Mouse (Mus musculus): ENCODE measurements at regions not wholly inside any gene's neighbourhood (a gene's known extent, or its start where the extent isn't known, plus 50 kb on each side); places are given as distances from the start of the nearest gene placed in this dataset.

DNA sequence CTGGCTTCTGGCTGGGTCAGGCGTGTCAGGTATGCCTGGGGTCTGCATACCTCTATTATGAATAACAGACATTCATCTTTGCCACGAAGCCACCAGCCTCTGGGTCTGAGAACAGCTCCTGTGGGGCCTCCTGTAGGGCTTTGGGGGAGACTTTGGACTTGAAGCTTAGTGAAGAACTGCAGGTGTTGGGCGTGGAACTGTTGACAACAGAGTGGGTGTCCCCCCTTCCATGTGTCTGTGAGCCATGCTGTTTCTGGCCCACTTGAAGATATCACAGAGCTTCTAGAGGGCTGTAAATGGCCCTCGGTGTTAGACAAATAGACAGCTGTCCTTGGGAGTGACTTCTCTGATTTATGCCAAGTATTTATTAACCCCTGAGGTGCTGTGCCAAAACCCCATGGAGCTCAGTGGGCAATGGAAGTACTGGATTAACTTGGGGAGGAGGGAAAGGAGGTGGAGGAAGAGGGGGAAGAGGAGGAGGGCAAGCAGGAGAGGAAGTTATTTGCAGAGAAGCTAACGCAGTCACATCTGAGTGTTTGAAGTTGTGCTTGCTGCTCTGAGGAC, 450.8 kb upstream of the Kcnab2 start:
- no peak for DNase-seq

DNA sequence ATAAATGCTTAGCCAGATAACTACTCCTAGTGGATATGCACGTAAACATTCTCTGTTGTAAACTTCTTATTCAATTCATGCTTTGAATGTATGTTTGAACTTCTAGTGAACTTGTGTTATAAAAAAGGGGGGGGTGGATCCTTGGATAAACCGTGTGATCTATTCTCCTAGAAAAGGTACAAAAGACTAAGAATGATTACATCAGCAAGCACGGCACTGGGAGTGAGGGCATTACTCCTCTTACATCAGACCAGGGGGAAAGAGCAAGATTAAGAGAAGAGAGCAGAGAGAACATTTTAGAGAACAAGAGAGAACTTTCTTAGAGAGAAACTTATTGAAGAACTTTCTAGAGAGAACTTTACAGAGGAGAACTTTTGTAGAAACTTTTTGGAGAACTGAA, 442.6 kb upstream of the Kcnab2 start:
- no peak for DNase-seq

DNA sequence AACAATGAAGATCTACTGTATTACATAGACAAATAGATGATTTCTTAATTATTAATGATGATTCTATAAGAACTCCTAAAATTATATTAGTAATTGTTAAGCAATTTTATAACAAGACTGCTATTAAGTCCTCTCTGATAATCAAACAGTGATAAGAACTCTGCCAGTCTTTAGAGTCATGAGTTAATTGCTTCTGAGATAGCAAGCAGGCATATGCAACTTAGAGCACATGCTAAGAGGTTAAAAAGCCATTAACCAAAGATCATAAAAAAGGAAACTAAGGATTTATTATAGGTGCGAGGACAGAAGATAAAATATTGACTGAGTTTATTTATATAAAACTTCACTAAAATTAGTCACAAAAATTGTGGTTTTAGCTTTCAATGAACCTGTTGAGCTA, 442.2 kb upstream of the Kcnab2 start:
- no peak for DNase-seq

DNA sequence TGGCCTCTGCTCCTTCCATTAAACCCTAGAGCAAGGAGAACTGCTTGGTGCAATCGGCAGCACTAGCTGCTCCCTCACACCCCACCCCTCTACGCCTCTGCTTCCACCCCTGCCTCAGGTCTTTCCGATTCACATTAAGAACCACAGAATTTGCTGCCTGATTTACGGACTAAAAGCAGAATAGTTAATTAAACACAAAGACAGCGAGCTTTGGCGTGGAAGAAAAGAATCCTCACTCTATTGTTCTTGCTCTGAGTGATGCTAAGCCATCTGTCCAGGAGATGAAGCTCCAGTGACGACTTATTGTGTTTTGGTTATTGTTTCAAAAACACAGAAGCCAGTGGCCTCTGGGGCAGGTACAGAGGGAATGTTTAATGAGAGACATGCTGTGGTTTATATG, 438.9 kb upstream of the Kcnab2 start:
- no peak for DNase-seq

DNA sequence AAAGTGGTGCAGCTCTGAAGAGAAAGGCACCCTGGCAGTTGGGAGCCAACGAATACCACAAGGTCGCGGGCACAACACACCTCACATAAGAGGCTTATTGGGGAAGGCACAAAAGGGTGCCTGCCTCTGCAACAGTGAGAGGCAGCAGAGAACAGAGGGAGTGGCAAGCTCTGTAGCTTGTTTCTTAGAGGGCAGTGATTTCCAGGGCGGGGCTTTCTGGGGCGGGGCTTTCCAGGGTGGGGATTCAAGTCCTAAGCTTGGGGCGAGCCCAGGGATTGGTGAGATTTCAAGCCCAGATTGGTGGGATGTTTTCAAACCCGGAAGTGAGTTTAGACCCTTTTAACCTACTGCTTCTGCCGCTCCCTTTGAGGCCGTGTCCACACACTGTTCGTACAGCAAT, 435.8 kb upstream of the Kcnab2 start:
- no peak for DNase-seq

DNA sequence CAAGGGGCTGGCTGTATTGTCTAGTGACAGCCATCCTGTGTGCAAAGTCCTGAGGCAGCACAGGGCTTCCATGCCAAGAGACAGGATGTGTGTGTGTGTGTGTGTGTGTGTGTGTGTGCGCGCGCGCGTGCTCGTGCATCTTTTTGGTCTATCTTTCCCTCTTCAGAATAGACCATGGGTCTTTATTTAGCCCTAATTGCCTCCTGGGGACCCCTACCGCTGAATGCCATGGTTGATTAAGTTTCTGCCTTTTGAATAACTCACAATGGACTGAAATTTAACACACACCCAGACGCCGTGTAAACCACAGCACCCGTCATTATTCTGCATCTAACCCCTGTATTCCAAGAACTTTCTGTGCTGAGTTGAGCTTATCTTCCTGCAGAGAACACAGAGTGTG, 435.2 kb upstream of the Kcnab2 start:
- no peak for DNase-seq

DNA sequence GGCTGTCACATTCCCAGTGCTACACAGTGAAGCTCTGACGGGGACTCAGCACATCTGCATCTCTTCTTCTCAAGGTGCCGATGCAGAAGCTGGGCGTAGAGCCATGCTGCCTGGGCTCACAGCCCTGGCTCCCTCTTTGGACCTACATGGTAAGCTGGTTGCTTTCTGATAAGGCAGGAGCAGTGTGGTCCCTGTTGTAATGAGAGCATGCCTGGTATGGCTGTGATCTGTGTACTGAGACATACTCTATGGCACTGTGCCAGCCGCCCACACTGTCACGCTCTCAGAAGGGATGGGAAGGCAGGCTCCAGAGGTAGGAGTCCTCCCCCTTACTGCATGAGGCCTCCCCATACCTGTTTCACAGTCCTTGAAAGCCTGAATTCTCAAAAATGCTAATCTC, 430.6 kb upstream of the Kcnab2 start:
- peak; percentile 43 for DNase-seq

DNA sequence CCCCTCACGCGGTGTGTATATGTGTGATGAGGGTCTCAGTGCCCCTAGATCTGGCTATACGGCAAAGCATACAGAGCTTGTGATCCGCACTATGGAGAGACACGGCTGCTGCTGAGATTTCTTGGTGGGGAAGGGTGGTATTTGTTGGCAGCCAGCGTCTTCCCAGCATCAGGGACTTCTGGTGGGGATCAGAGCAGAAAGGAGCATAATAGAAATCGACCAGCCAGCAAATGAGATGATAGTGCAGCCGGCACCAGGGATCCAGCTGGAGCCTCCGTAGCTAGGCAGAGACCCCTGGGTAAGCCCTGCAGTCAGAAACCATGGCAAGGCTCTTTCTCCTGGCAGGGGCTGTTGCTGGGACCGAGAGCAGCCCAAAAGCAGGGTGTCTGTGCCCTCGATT, 425.2 kb upstream of the Kcnab2 start:
- DNase-seq: no peak

DNA sequence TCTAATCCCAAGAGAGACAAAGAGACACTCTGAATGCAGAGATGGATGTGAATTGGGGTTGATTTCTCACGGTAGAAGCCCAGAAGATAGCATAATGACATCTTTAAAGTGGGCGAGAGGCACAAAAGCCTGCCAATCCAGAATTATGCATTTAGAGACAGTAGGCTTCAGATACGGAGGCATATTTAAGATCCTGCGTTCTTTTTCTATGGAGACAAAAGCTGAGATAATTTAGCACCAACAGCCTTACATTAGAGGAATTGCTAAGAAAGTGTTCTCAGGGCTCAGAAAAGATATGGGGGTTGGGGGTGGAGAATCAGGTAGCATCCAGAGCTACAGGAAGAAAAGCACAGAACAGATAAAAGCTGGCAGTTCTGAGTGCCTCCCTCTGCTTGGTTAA, 422.4 kb upstream of the Kcnab2 start:
- DNase-seq: no peak

DNA sequence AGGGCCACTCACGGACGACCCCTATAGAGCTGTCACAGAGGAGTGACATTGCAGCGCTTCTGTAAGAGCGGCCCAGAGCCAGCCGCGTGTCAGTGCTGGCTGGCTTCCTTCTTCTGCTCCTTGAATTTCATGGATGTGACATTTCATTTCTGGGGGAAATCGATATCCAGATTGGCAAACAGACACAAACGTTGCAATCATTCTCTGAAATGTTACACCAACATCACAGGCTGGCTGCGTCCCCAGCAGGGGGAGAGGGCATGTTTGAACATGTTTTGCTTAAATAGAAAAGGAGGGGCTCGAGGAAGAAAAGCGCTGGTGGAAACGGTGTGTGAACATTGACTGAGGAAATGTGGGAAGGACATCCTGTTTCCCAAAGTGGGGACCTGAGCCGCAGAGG, 417.4 kb upstream of the Kcnab2 start:
- no peak for DNase-seq

DNA sequence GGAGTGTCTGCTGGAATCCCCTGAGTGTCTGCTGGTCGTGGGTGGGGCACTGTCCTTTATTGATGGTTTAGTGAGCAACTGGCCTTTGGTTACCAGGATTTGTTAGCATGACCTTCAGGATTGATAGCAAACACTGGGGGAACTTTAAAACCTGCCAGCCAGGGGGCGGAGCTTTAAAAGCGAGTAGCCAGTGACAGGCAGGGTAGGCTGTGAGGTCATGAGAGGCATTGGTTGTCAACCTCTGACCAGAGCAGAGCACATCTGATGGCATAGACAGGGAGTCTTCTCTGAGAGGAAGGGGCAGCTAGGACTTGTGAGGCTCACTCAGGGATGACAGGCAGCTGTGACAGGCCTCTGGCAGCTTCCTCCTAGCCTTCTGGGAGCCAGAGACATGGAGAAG, 415.3 kb upstream of the Kcnab2 start:
- DNase-seq: no peak

DNA sequence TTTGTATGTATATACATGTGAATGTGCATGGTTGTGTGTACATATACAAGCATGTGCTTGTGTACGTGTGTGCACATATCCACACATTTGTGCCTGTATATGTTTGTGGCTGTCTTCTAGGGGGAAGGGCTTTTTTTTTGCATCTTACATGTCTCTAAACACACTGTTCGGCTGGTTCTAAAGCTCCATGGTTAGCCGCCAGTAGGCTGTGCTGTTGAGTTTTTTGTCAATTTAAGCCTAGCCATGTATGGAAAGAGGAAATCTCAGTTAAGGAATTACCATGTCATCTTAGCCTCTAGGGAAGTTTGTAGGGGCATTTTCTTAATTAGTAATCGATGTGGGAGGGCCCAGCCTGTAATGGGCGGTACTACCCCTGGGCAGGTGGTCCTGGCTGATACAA, 411.5 kb upstream of the Kcnab2 start:
- DNase-seq: no peak

DNA sequence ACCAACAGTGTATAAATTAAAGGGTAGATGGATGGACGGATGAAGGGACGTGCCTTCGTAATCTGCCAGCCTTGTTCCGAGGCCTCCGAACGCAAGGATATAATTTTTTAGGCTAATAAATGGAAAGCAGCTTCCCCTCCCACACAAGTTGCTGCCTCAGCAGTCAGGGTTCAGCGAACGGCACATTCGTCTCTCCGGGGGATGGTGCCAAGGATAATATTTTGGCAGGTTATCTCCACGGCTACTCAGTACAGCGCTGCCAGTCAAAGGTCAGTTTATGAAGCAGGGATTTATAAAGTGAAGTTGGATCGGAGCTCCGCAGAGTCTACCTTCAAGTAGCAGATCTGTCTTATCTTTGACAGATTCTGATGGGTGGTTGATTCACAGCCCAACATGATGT, 410.6 kb upstream of the Kcnab2 start:
- DNase-seq: no peak

DNA sequence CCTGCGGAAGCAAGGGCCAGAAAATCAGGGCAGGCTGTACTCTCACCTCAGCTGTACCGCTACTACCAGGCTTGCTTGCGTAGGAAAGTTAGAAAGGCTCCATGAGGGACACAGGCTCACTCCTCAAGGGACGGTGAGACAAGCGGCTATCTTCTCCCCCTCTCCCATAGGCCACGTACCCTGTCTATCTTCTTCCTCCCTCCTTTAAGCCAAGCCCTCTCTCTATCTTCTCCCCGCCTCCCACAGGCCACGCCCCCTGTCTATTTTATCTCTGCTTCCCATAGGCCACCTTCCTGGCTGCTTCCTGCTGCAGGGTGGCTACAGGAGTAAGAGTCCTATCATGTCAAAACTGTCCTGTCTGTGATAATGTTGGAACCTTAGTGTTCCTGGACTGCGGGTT, 409.1 kb upstream of the Kcnab2 start:
- no peak for DNase-seq

DNA sequence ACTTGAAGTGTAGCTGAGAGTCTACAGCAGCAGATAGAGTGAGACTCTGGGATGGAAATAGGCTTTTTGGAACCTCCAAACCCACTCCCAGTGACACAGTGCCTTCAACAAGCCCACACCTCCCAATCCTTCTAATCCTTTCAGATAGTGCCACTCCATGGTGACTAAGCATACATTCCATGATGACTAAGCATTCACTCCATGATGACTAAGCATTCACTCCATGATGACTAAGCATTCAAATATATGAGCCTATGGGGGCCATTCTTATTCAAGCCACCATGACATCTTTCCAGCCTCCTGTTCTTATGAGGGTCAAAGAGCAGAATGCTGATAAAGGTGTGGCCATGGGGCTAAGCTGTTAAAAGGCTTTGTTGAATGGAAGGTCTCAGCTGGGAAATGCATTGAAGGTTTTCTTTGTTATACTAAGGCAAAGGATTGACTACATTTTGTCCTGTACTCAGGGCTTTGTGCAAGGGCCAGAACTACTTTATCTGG, 403.8 kb upstream of the Kcnab2 start:
- no peak for DNase-seq

DNA sequence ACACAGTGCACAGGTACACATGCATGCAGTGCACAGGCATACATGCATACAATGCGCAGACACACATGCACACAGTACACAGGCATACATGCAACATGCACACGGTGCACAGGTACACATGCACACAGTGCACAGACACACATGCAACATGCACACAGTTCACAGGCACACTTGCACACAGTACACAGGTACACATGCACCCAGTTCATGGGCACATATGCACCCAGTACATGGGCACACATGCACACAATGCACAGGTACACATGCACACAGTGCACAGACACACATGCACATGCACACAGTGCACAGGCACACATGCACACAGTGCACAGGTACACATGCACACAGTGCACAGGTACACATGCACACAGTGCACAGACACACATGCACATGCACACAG, 402.7 kb upstream of the Kcnab2 start:
- DNase-seq: no peak

DNA sequence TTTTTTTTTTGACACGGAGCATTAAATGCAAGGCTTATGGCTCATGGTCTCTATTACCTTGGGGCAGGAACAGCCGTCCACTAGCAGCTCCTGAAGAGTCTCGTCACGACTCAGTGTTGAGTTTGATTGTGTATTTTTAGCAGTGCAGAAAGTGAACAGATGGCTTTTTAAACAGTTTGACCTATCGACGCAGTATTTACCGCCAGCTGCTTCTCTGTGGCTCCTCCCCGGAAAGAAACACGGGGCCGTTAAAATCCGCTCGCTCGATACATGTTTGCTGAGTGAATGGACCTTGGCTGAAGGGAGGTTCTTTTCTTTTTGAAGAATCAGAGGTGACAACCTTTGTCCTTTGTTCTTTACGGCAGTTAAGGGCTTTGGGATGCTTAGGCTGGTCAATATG, 401.3 kb upstream of the Kcnab2 start:
- no peak for DNase-seq

DNA sequence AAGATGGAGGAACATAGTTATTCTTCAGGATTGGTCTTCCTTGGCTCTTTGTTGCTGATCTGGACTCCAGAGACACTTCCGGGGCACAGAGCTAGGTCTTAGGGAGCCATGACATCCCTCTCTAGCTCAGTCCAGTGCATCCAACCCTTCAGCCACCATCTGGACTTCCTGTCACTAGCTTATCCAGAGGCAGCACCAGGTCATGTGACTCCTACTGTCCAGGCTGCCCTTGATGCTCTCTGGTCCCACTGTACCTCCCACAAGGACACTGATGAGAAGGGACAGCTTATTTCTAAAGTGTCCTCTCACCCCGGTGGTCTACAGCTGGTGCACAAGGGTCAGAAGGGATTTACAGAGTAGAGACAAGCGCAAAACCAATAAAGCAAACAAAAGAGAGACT, 400.7 kb upstream of the Kcnab2 start:
- DNase-seq: no peak

DNA sequence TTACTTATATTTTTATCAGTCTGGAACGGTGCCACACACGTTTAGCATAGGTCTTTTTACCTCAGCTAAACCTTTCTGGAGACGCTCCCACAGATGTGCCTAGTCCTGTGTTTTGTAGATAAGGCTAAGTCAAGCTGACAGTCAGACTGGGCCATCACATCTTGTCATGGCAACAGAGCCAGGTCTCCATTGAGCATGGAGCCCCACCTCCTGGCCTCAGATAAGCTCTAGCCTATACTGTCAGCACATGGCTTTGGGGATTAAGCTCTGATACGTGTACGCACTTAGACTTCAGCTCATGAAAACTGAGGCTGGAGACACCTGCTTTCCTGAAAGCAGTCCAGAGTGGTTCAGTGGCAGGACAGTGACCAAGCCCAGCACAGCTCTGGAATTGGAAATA, 392.4 kb upstream of the Kcnab2 start:
- DNase-seq: no peak

DNA sequence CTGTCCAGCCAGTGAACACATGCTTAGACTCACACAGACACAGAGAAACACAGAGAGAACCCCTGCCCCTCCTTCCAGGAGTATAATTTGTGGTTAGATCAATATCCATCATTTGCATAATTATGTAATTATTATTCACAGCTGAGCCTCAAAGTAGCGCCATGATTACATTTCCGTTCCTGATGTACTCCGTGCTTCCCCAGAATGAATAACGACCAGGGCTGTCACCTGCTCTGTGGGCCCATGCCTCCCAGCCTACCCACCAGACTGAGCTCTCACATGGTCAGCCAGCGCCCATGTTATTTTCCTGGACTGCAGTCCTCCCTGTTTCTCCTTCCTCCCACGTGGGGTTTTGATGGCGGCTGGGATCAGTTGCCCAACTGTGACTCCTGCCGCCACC, 388.2 kb upstream of the Kcnab2 start:
- no peak for DNase-seq

DNA sequence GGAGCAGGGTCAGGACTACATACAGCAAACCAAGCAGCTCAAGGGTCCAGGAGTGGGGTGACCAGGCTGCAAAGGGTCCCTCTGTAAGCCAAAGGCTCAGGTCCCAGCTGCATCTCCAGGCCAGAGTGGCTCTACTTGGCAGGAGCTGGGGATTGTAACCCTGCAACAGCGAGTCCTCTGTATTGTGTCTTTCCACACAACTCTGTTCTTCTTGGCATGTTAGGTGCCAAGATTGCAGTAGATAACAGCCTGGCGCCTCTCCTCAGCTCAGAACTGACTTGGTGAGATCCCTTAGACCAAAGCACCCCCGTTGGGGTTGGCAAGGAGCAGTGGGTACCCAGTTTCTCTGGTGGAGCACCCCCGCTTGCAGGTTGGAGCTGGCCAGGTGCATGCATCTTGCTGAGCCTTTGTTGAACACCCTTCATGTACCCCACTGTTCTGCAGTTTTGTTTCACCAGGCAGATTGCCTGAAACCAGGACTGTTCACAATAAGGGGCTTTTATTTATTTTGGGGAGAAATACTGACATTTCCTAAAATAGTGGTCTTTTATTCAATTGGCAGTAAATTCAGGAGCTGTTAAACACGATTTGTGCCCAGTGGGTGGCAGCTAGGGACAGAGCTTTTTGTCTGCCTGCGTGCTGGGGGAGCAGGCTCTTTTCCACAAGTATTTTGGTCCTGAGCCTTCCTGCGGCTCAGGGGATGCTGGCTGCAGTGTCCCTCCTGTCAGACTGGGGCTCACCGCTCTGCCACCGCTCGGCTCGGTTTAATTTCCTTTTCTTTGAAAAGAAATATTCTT, 385.3 kb upstream of the Kcnab2 start:
- no peak for DNase-seq

DNA sequence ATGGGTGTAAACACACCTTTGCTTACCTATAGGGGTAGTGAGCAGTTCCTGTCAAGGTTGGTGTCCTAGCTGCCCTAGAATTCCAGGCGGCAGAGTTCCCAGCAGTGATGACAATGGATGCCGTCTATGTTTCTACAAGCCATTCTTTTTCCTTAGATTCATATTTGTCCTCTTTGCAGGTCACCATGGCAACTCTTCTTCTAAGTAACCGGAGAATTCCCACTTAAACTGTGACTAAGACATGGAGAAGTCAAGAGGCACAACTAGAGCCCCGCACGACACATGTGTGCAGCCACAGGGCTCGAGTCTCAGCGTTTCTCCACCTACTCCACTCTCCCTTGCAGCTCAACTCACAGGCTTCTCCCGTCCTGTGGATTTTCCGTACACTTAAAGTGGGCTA, 381.5 kb upstream of the Kcnab2 start:
- DNase-seq: no peak

DNA sequence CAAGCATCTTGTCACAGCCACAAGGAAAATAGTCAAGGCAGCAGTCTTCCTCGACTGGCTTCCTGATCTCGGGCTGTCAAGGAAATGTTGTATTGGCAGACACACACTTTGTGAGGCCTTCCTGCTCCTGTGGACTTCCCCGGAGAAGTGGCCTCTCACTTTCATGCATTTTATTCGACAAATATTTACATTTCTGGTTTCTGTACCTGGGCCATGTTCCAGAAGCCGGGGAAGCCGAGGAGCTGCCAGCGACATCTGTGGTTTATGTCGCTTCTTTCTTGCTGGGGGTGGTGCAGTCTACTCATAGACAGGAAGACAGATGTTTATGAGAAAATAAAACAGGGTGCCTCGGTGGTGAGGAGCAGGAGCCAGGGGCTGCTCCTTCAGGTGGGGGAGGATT, 372.5 kb upstream of the Kcnab2 start:
- DNase-seq: no peak

DNA sequence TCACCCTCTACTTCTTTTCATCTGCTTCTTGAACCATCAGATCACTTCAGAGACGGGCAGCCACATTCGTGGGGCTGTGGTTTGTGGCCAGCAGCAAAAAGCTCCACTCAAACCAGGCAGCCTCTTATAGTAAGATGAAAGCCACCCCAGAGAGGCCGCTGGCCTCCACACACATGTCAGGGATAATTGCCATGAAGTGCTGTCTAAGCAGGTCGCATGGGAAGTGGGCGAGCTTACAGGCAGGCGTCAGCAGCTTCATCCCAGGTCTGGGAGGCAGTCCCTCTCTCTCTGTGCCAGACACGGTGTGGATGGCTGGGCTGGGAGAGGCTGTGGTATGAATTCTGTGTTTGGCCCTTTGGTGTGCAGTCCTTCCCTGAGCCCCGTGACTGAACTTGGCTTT, 358.4 kb upstream of the Kcnab2 start:
- no peak for DNase-seq
